Mouse (Mus musculus) midbrain, postnatal 0 days (tissue): ENCODE data around the gene Atrn. TPM values are rescaled to one million over a fixed set of nuclear protein-coding genes. Genes with fewer than 3 reads are reported as not detected.

Source experiments
- ATAC-seq: fragments of 200-750 bp; cut with Nextera tagmentation; 2 replicates; pipeline ENCODE4 v1.8.0; 2017; ENCODE audit warnings: moderate number of reproducible peaks, mild to moderate bottlenecking, moderate TSS enrichment, moderate library complexity; ENCODE audit not compliant: low FRiP score
- DNase-seq: peaks from one replicate; pipeline ENCODE4 v3.0.0-alpha.2; 2015; ENCODE audit warnings: low spot score
- H3K27ac ChIP-seq: fragments of 300-500 bp; sonication (generic); 2 replicates; pipeline ENCODE4 v1.5.1; 2014; ENCODE audit warnings: low read depth, mild to moderate bottlenecking, low read length, mixed read lengths
- H3K27me3 ChIP-seq: fragments of 300-500 bp; sonication (generic); 2 replicates; pipeline ENCODE4 v1.6.1; 2014; ENCODE audit warnings: low read length, control low read depth, mixed read lengths; ENCODE audit not compliant: insufficient read depth
- H3K36me3 ChIP-seq: fragments of 300-500 bp; sonication (generic); 2 replicates; pipeline ENCODE4 v1.6.1; 2014; ENCODE audit warnings: low read length, control low read depth, mixed read lengths; ENCODE audit not compliant: insufficient read depth
- H3K4me1 ChIP-seq: fragments of 300-500 bp; sonication (generic); 2 replicates; pipeline ENCODE4 v1.6.1; 2014; ENCODE audit warnings: mild to moderate bottlenecking, control low read depth, antibody characterized with exemption, low read length, mixed read lengths; ENCODE audit not compliant: insufficient read depth
- H3K4me2 ChIP-seq: fragments of 300-500 bp; sonication (generic); 2 replicates; pipeline ENCODE4 v1.6.1; 2014; ENCODE audit warnings: low read depth, mild to moderate bottlenecking, low read length, mixed read lengths; ENCODE audit not compliant: poor library complexity, severe bottlenecking
- H3K4me3 ChIP-seq: fragments of 300-500 bp; sonication (generic); 2 replicates; pipeline ENCODE4 v1.5.1; 2014; ENCODE audit warnings: low read depth, mild to moderate bottlenecking, low read length, moderate library complexity
- H3K9ac ChIP-seq: fragments of 300-500 bp; sonication (generic); replicated peaks from 2 replicates; pipeline ENCODE4 v1.6.1; 2014; ENCODE audit warnings: mild to moderate bottlenecking, low read length, moderate library complexity, mixed read lengths; ENCODE audit not compliant: poor library complexity, severe bottlenecking
- H3K9me3 ChIP-seq: fragments of 300-500 bp; sonication (generic); 2 replicates; pipeline ENCODE4 v1.6.1; 2016; ENCODE audit warnings: low read length, control low read depth
- CTCF ChIP-seq: IDR thresholded peaks from 2 replicates; pipeline ENCODE4 v1.5.1; 2016; ENCODE audit warnings: antibody characterized with exemption, mild to moderate bottlenecking
- WGBS: fragments of 180-500 bp; shearing (Covaris S2); extraction: QIAGEN DNeasy Blood & Tissue Kit; methylation state at CpG from one replicate; pipeline ENCODE4 v1.1.7; 2014; 5-methylcytosine and 5-hydroxymethylcytosine counted together
- microRNA-seq: library from miRNA; unstranded; fragments of <30 nt; microRNA quantifications from one replicate; pipeline ENCODE4, GENCODE M21; 2016; ENCODE audit warnings: borderline number of aligned reads
- polyA plus RNA-seq: library from polyadenylated mRNA; unstranded; fragments of >200 nt; fragmentation: Nextera tagmentation; extraction: Ambion mirVana; gene quantifications from 2 replicates; pipeline ENCODE4 v1.2.1, GENCODE M21; 2015
- total RNA-seq: library from RNA; depleted of rRNA; stranded (reverse); fragments of >200 nt; gene quantifications from 2 replicates; pipeline ENCODE4 v1.2.3, GENCODE M21; 2014; rRNA removed

The Atrn gene
- total and polyA plus RNA-seq, 2 experiments from 2014 or later = 13.5 to 84.4 TPM

GRCm38 (mm10) chr2:131072536-131072935, 166.2 kb downstream of the Atrn start:
- DNase-seq (no peak), ATAC-seq (no peak)
- no peak overlapping the region for H3K27ac ChIP-seq
- 83% methylated on average over 10 of the region's 10 CpGs for WGBS
- no peaks in the 10 kb centered on the region for H3K9me3 ChIP-seq
- no peak for TF ChIP-seq CTCF
- no peak overlapping the region for H3K4me3 ChIP-seq
- H3K4me2 ChIP-seq = no peak overlapping the region
- H3K4me1 ChIP-seq = no peaks in the 10 kb centered on the region
- H3K27me3 ChIP-seq = no peaks in the 10 kb centered on the region
- no peak overlapping the region for H3K9ac ChIP-seq
- H3K36me3 ChIP-seq = no peaks in the 10 kb centered on the region

Small RNA genes lying within 50 kb of the gene (microRNA-seq; reads per million reads assigned to microRNA genes)
- gene Mir6973b = not detected

Other genes with a start within 250 kb of the Atrn start
- gene Ddrgk1, start 241.8 kb upstream of the Atrn start, total RNA-seq = 24.4 and 36.0 TPM in 2 replicates
- gene Ddrgk1, start 241.8 kb upstream of the Atrn start, polyA plus RNA-seq = 88.6 and 90.4 TPM in 2 replicates
- gene Itpa, start 238.9 kb upstream of the Atrn start, total RNA-seq = 140 and 160 TPM in 2 replicates
- 126 and 130 TPM in 2 replicates for gene Itpa, start 238.9 kb upstream of the Atrn start, polyA plus RNA-seq
- 0.16 and 0.33 TPM in 2 replicates for gene Slc4a11, start 209.0 kb upstream of the Atrn start, total RNA-seq
- gene Slc4a11, start 209.0 kb upstream of the Atrn start, polyA plus RNA-seq = 0.42 and 0.56 TPM in 2 replicates
- 112 and 200 TPM in 2 replicates for gene 4930402H24Rik, start 89 bp upstream of the Atrn start, total RNA-seq
- gene 4930402H24Rik, start 89 bp upstream of the Atrn start, polyA plus RNA-seq = 49.5 and 58.1 TPM in 2 replicates
- 56.3 and 68.6 TPM in 2 replicates for gene Gfra4, start 136.6 kb downstream of the Atrn start, total RNA-seq
- gene Gfra4, start 136.6 kb downstream of the Atrn start, polyA plus RNA-seq = 57.9 and 62.2 TPM in 2 replicates
- 0.57 and 1.4 TPM in 2 replicates for gene Adam33, start 157.3 kb downstream of the Atrn start, total RNA-seq
- gene Adam33, start 157.3 kb downstream of the Atrn start, polyA plus RNA-seq = 2.1 TPM in 2 replicates
- gene Siglec1, start 180.3 kb downstream of the Atrn start, total RNA-seq = 1.4 and 1.9 TPM in 2 replicates
- 0.22 and 0.27 TPM in 2 replicates for gene Siglec1, start 180.3 kb downstream of the Atrn start, polyA plus RNA-seq
- 10.1 and 11.1 TPM in 2 replicates for gene Hspa12b, start 220.8 kb downstream of the Atrn start, total RNA-seq
- 2.9 and 3.2 TPM in 2 replicates for gene Hspa12b, start 220.8 kb downstream of the Atrn start, polyA plus RNA-seq
- gene Gm11037, start 227.0 kb downstream of the Atrn start, total RNA-seq = not detected in 2 replicates
- gene Gm11037, start 227.0 kb downstream of the Atrn start, polyA plus RNA-seq = not detected in 2 replicates